Mouse (Mus musculus) CD4-positive, CD25-positive, alpha-beta regulatory T cell, adult 4 months (primary cell): ENCODE data around the gene Npw. TPM values are rescaled to one million over a fixed set of nuclear protein-coding genes. Genes with fewer than 3 reads are reported as not detected.
"Not testable (repeated sequence)": the region's sequence is repeated elsewhere in the genome, so short reads cannot be mapped to it uniquely, and the experiment has no call there.

Experiments
- ATAC-seq: one replicate; pipeline ENCODE4 v1.8.0; 2017
- polyA plus RNA-seq, 2 experiments: library from polyadenylated mRNA; unstranded; fragments of 100-300 nt; shearing (Covaris generic); gene quantifications; one replicate each; pipeline ENCODE4 v1.2.1; 2017

The Npw gene
- polyA plus RNA-seq, 2 experiments from 2014 or later = not detected

- no peak for ATAC-seq
These were observed 13.1 kb upstream of the Npw start for GRCm38 (mm10) chr17:24671346-24671745.

- no peak for ATAC-seq
These were observed 12.1 kb upstream of the Npw start for GRCm38 (mm10) chr17:24670246-24670844.

- peak; percentile 98 for ATAC-seq
These were observed 11.4 kb upstream of the Npw start, which contains the start of gene Zfp598 for GRCm38 (mm10) chr17:24669545-24670245. Zfp598 (plus strand) TSS chr17:24669687.

DNA sequence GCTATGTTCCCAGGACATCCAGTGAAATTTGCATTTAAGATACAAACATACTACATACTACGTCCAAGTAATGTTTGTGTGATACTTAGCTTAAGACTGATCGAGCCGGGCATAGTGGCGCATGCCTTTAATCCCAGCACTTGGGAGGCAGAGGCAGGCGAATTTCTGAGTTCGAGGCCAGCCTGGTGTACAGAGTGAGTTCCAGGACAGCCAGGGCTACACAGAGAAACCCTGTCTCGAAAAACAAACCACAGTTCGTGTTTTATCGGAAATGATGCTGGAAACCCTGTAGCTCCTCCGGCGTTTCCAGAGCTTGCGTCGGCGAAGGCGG, 10.9 kb upstream of the Npw start:
- ATAC-seq = not testable (repeated sequence)

DNA sequence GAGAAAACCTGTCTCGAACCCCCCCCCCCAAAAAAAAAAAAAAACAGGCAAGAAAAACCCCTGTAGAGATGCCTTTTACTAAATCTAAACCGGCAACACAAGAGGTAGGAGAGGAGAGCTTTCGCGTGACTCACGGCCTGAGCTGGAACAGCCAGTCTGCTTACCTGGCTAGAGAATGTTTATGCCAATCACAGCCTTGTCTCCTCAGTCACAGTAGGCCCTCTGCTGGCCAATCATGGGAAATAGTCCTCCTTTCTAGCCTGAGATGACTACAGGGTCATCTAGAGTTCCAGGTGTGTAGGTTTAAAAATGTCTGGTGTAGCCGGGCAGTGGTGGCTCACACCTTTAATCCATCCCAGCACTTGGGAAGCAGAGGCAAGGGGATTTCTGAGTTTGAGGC, 9.2 kb upstream of the Npw start:
- peak; percentile 46 for ATAC-seq

DNA sequence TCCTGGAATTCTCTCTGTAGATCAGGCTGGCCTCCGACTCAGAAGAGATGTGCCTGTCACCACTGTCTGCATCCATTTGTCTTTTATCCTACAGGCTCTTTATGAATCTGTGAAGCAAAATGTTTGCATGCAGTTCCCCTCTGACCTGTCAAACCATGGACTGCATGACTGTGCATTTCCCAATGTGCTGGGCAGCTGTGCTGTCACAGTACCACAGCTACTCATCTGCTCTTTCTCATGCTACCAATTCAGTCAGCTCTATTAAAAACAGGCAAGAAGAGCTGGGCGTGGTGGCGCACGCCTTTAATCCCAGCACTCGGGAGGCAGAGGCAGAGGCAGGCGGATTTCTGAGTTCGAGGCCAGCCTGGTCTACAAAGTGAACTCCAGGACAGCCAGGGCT, 8.8 kb upstream of the Npw start:
- ATAC-seq = not testable (repeated sequence)

- no peak for ATAC-seq
These were observed 3.3 kb downstream of the Npw start for GRCm38 (mm10) chr17:24654969-24655368.

DNA sequence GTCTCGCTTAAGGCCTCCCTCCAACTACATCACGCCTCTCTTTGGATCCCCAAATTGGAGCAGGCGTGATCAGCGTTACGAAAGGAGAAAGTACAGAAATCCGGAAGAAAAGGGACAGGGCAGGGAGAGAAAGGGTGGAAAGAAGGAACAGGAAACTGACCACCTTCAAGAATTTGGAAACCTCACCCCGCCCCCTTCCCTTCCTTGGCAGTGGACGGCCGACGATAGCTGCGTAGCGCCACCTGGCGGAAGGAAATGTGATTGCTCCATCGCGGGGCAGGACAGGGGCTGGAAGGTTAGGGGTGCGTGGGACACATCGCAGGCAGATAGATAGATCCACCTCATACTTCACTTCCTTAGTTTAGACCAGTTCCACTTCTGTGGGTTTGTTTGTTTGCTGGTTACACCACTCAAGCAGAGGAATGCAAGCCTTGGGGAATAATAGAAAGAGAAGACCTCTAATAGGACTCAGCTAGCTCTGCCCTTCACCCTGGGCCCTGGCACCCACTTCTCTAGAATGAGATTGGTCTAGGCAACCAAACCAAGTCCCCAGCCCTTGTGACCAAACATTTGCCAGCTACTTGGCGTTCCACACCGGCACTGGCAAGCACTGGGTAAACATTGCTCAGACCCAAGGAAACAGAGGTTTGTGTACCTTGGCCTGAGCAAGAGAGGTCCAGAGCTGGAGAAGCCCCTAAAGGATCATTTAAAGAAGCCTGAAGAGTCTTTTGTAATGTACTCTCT, 4.1 kb downstream of the Npw start:
- peak; percentile 74 for ATAC-seq

GRCm38 (mm10) chr17:24651835-24652234, 6.4 kb downstream of the Npw start:
- ATAC-seq = no peak

DNA sequence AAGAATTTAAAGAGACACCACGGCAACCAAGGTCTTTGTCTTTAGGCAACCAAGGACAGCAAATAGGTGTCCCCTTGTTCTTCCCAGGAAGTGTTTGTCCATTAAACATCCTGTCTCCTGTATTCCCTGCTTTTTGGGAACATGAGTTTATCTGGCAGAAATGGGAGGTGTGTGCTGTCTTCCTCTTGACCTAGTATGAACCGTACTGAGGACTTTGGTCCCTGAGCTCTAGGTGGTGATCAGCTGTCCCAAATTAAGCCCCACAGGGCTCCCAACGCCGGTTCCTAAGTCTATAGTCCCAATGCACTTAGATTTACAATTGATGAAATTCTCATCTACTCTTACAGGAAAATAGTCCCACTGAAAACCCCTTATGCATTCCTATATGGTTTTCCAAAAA, 7.5 kb downstream of the Npw start:
- no peak for ATAC-seq

GRCm38 (mm10) chr17:24650070-24650616, 8.1 kb downstream of the Npw start, which contains the start of gene Slc9a3r2:
Slc9a3r2 (minus strand) TSS chr17:24650327.
- ATAC-seq = no peak

GRCm38 (mm10) chr17:24649581-24650069, 8.6 kb downstream of the Npw start:
- ATAC-seq = no peak

DNA sequence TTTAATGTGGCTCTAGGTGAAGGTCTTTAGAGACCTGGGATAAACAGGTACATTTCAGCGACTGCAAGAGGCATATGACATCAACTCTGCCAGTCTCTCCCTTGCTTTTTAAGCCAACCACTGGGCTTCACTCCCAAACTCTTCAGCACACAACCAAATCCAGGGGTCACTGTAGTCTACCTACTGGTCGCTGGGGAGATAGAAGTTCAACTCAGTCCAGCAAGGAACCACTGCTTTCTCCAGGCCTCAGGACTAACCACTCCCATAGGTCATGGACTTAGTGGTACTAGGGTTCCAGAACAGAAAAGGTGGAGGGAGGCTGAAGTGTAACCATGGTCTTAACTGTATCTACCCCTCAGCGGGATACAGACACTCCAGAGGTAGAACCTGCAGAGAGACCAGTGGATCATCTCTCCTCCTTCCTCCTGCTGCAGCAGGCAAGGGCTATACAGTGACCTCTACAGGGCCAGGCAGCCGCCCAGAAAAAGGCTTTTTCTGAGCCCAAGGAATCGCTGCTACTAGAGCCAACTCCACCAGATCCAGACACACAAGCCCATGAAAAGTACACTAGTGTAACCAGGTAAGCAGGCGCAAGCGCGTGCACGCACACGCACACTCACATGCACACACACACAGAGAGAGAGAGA, 9.4 kb downstream of the Npw start:
- no peak for ATAC-seq

GRCm38 (mm10) chr17:24647493-24647892, 10.8 kb downstream of the Npw start:
- ATAC-seq = no peak

GRCm38 (mm10) chr17:24646381-24646780, 11.9 kb downstream of the Npw start:
- ATAC-seq = no peak

DNA sequence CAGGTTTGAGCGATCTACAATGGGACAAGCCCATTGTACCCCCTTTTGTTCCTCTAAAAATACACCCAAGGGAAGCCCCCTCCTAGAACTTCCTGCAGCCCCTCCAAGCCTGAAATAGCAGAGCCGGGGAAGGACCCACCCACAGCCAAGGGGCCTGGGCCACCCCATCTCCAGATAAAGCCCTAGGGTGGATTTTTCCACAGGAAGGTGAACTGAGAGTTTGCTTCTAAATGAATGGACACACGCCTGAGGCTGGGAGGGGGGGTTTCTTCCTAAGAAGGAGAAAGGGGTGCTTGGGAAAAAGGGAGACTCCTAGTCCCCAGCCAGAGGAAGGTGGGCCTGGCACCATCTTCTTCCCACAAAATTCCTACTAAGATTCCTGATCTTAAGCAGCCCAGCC, 12.3 kb downstream of the Npw start:
- ATAC-seq = no peak

DNA sequence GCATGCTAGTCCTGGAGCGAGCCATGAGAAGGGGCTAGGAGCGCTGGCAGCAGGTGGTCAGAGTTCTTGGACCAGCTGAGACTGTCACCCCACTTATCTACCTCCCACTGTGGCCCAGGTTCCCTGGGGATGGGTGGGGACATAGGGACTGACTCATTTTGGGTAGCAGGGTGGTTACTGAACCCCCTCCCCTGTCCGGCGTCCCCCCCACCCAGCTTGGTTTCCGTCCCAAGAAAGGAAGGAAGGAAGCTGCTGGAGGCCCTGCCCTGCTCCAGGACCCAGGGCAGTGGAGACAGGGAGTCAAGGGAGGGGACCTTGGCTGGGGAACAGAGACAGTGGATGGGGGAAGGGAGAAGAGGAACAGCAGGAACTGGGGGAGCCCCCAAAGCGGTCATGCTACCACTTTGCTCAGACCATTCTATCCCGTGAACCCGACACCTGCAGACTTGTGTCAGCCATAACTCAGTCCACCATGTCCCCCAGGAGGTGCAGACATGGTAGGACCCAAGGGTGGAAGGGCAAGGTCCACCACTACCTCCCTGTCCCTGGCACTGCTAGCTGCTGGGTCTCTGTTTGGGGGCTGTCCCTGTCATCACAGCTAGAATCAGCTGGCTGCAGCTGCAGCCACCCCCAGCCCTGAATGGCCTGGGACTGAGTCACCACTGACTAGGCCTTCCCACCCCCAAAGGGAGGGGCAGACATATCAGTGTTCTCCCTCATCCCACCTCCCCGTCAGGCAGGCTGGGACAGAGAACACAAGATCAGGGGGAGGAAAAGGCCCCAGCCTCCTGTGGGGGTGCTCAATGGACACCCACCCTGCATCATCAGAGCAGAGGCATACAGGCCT, 13.2 kb downstream of the Npw start:
- ATAC-seq = no peak

GRCm38 (mm10) chr17:24644030-24644715, 14.1 kb downstream of the Npw start:
- no peak for ATAC-seq

DNA sequence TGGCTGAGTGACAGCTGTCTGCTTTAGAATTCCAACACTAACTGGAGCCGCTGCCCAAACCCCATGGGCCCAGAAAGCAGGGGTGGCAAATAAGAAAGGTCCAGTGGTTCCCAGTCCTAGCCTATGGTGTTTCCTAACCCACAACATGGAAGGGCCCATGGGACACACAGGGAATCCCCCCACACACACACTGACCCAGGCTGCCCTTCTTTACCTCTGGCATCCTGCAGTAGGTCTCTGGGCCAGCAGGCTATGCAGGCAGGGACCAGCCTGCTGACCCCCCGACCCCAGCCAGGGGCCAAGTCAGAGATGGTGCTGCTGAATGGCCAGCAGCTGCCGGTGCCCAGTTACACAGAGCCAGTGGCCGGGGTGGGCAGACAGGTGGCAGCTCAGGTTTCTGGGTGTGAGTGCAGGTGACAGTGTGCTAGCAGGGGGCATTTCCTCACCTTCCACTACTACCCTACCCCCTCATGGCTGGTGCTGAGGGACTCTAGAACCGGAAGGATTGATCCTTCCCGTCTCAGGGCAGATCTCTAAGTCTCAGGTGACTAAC, 15.4 kb downstream of the Npw start:
- no peak for ATAC-seq

- no peak for ATAC-seq
These were observed 16.3 kb downstream of the Npw start for GRCm38 (mm10) chr17:24641944-24642343.

DNA sequence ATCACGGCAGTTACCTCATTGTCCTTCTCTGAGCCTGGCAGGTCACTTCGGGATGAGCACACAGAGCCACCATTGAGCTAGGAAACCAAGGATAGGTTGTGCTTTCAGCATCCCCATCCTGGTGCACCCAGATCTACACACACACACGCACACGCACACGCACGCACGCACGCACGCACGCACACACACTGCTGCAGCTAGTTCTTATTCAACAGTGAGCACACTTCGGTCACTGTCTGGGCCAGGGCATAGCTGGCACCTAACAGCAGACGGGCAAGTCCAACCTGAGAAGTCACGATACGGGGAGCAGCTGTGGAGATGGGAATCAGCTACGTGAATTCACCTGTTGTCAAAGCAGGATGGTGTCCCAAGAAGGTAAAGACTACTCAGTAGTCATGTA, 17.7 kb downstream of the Npw start:
- no peak for ATAC-seq
